Mouse (Mus musculus) heart, postnatal 14 days (tissue): Measurements from ENCODE around the gene Tgfb3. TPM values are rescaled to one million over a fixed set of nuclear protein-coding genes. Genes with fewer than 3 reads are reported as not detected.

Experiments used
- DNase-seq, 2 experiments: peaks; one replicate each; pipeline ENCODE4 v3.0.0; 2021 to 2022
- intact Hi-C: fragments of 180-260 bp; cut with DNase I; formaldehyde crosslinking; loops from one replicate; pipeline ENCODE4 v1.15.1; 2025
- total RNA-seq, 2 experiments: library from RNA; stranded (reverse); gene quantifications; 2 replicates each; pipeline ENCODE4 v1.2.3; 2021

The Tgfb3 gene
- total RNA-seq, 2 experiments from 2014 or later, result 15.0 to 16.2 TPM

DNA sequence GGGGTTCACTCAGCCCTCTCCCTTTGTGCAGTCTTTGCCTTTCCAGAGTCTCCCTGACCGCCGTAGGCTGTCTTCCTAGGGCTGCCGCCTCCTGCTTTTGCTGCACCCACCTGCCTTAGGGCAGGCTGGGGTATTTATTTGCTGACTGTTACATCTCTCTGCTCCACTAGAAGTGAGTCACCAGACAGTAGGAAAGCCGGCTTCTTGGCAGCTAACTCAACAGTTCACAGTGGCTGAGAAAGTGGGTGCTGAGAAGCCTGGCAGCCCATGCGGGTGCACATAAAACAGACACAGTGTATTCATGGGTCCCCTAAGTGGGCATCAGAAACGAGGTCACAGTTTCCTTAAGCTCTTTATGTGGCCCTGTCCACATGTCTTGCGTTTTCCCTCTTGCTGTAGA is 7.0 kb upstream of the Tgfb3 start:
- no peak for DNase-seq
- intact Hi-C loops, result no loop called here

DNA sequence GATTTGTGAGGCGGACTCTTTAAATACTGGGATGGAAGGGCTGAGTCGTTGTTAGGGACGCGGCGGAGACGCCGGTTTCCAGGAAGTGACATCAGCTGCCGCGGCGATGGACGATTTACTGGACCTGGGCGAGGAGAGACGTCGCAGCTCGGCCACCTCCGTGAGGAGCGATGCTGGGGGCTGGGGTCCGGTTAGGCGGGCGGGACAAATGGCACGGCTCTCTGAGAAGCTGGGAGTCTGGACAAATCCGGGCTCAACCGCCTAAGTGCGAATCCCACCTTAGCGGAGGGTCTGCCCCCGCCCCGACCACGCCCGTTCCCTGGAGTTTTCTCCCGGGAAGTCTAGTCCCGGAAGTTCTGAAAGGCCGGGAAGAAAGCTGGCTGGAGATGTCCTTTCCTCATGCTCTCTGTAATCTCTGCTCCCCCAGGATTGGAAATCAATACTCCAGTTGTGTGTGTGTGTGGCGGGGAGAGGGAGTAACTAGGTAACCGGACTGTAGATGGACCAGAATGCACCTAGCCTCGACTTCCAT is 3.7 kb upstream of the Tgfb3 start, which contains the start of gene Ift43:
TSS of gene Ift43 (plus strand) at position 61 of the 532 bp plus-strand sequence.
- intact Hi-C loops, result no loop called here
- peak; percentile 83 to 89 for DNase-seq

- intact Hi-C loops, result loop anchor here (1.0 to 5.0 kb wide), 5 partner anchors 55 to 332 kb away; partner anchors contain the start of gene Flvcr2
- peak; percentile 94 to 96 for DNase-seq
These were observed 394 bp upstream of the Tgfb3 start for GRCm38 (mm10) chr12:86079202-86079667.

DNA sequence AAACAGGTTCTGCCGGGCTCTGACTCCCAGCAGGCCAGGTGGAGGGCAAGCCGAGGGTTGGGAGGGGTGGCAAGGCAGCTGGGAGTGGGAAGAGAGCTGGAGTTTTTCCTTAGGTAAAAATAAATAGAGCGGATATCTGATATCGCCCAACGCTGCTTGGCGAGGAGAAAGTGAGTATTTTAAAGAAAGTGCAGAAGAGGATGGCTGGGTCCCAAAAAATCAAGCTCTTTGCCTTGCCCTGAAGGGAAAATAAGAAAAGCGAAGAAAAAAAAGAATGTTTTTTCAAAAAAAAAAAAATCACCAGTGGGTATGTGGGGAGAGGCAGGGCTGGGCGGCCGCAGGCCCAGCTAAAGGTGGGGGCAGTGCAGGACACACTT is 677 bp downstream of the Tgfb3 start:
- intact Hi-C loops, result loop anchor here (2.0 to 5.0 kb wide), 3 partner anchors 126 to 331 kb away; partner anchors contain the start of gene Flvcr2
- no peak for DNase-seq

- intact Hi-C loops, result loop anchor here (2.0 to 5.0 kb wide), 3 partner anchors 125 to 331 kb away; partner anchors contain the start of gene Flvcr2
- peak; percentile 19 to 32 for DNase-seq
These were observed 1.1 kb downstream of the Tgfb3 start for GRCm38 (mm10) chr12:86077736-86078135.

- intact Hi-C loops, result loop anchor here (5.0 kb wide), 2 partner anchors 125 to 150 kb away; no protein-coding TSS in a partner anchor
- peak in 1 of 2 experiments; percentile 22 for DNase-seq
These were observed 1.5 kb downstream of the Tgfb3 start for GRCm38 (mm10) chr12:86077322-86077721.

DNA sequence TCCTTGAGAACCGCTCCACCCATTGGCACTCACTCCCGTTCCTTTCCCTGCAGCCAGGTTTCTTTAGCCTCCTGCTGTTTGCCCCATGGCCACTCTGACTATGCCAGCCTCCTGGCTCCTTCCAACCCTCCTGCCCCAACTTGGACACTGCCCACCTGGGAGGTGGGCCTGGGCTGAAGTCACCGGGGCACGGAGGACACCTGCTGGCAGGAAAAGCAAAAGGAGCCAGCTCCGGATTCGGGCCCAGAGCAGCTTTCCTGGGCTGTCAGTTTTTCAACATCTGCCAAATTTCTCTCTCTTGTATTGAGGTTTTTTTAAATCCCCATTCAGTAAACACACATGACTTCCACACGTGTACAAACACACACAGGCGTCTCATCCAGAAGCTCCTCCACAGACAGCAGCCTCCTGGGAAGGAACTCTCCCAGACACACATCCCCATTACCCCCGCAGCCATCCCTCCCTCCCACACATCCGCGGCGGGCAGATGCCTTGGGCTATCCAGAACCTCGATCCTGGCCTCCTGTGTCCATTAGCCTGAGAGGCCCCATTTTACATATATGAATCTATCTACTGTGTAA is 2.4 kb downstream of the Tgfb3 start:
- DNase-seq, result peak; percentile 38 to 48
- intact Hi-C loops, result loop anchor here (5.0 kb wide), 2 partner anchors 124 to 149 kb away; no protein-coding TSS in a partner anchor

GRCm38 (mm10) chr12:86075358-86075757 is 3.5 kb downstream of the Tgfb3 start:
- DNase-seq, result no peak
- intact Hi-C loops, result loop anchor here (5.0 kb wide), 2 partner anchors 123 to 148 kb away; no protein-coding TSS in a partner anchor

DNA sequence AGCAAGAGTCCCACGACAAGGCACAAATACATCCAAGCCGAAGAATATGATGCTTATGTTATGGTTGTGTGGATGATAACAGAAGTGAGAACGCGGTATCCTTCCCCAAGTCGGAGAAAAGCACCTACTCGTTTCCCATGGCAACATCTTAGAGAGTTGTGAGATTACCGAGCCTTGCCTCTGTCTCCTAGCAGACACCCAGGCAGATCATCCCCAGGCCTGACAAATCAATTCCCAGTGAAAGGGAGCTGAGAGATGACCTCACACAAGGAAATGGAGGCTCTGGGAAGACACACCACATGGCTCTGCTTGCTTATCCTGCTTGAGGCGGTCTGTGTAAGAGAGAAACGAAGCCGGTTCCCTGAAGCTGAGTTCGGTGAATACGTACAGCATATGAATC is 4.2 kb downstream of the Tgfb3 start:
- DNase-seq, result no peak
- intact Hi-C loops, result loop anchor here (5.0 kb wide), 2 partner anchors 122 to 147 kb away; no protein-coding TSS in a partner anchor

GRCm38 (mm10) chr12:86071432-86071831 is 7.4 kb downstream of the Tgfb3 start:
- intact Hi-C loops, result no loop called here
- DNase-seq, result no peak

DNA sequence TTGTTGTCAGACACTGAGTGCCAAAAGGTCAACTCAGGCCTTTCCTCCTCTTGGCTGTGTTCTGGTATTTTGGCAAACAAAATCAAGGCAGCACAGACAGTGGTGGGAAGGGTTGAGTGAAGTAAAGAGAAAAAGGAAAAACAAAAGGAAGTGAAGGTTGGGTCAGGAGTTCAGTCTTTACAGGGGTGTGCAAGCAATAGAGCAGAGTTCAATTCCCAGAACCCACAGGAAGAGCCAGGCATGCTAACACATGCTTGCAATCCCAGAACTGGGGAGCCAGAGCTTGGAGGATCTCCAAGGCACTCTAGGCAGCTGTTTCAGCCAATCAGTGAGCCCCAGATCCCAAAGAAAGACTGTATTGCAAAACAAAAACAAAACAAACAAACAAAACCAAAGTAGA is 14.0 kb downstream of the Tgfb3 start:
- no peak for DNase-seq
- intact Hi-C loops, result no loop called here

GRCm38 (mm10) chr12:86059341-86059740 is 19.5 kb downstream of the Tgfb3 start:
- DNase-seq, result peak; percentile 10 to 26

GRCm38 (mm10) chr12:86057516-86057915 is 21.3 kb downstream of the Tgfb3 start:
- intact Hi-C loops, result no loop called here
- DNase-seq, result peak; percentile 15 to 19

More at GRCm38 (mm10) chr12:86059341-86059740, 19.5 kb downstream of the Tgfb3 start:
- intact Hi-C loops, result no loop called here

- DNase-seq, result peak in 1 of 2 experiments; percentile 23
- intact Hi-C loops, result no loop called here
These were observed 21.9 kb downstream of the Tgfb3 start for GRCm38 (mm10) chr12:86056976-86057375.

GRCm38 (mm10) chr12:86055306-86055705 is 23.5 kb downstream of the Tgfb3 start:
- intact Hi-C loops, result no loop called here
- DNase-seq, result no peak

DNA sequence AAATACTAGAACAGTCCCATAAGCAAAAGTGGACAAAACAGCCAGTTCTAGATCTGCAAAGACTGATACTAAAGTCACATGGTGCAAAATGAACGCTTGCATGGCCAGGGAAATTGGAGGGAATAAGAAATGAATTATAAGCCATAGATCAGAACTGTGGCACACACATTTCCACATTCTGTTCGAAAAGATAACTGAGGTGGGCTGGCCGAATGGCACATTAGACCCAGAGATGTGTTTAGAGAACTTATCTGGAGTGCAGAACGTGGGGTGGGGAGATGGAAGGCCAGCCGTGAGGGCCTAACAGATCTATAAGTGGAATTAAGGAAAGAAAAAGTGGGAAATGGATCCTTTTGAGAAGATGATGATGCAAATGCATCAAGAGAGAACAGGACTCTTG is 27.4 kb downstream of the Tgfb3 start:
- intact Hi-C loops, result no loop called here
- DNase-seq, result no peak

- intact Hi-C loops, result no loop called here
- DNase-seq, result no peak
These were observed 29.0 kb downstream of the Tgfb3 start for GRCm38 (mm10) chr12:86049813-86050212.

GRCm38 (mm10) chr12:86047376-86047775 is 31.5 kb downstream of the Tgfb3 start:
- no peak for DNase-seq
- intact Hi-C loops, result no loop called here

DNA sequence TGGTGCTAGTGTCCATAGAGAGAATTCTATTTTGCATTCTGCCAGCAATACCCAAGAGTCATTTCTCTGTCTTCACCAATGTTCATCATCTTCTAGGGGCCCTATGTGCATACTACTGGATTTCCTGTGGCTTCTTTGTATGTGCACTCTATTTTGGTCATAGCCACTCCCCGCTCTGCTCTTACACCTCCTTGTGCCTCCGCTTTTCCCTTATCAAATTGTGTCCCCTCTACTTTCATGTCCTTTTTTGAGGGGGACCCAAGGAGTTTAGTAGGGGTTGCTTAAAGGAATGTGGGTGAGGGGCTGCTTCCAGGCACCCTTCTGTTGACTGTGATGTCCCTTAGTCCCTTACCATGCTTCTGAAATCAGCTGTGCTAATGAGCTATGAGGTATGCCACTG is 32.1 kb downstream of the Tgfb3 start:
- intact Hi-C loops, result no loop called here
- no peak for DNase-seq

- intact Hi-C loops, result no loop called here
- DNase-seq, result no peak
These were observed 32.7 kb downstream of the Tgfb3 start for GRCm38 (mm10) chr12:86046141-86046540.

GRCm38 (mm10) chr12:86039751-86040150 is 39.1 kb downstream of the Tgfb3 start:
- intact Hi-C loops, result no loop called here
- no peak for DNase-seq

- DNase-seq, result no peak
- intact Hi-C loops, result no loop called here
These were observed 39.8 kb downstream of the Tgfb3 start for GRCm38 (mm10) chr12:86039078-86039477.
